Mouse (Mus musculus) subcutaneous adipose tissue, adult 2 months (tissue): ENCODE measurements around the gene Olfr800. TPM values are rescaled to one million over a fixed set of nuclear protein-coding genes. Genes with fewer than 3 reads are reported as not detected.

Experiments
- polyA plus RNA-seq: library from polyadenylated mRNA; depleted of rRNA; stranded (reverse); fragments of >200 nt; gene quantifications from 2 replicates; pipeline ENCODE4 v1.2.3, GENCODE M21; 2012; ENCODE audit warnings: low replicate concordance; rRNA removed

Olfr800 gene
- polyA plus RNA-seq = not detected in 2 replicates

DNA sequence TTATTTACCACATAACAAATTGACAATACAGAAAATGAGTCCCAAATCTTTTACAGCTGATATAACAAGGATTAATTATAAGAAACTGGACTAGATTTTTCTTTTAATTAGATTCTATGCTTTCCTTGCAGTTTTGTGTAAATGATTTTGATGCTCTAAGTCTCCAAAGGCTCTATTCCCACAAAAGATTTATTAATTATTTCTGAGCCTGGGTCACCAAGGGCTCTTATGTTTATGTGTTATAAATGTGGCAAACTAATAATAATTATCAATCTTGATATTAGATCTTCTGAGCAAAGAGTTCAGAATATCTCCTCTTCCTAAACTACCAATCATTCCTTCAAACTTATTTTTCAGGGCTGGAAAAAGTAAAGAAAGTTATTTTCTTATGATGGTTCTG, at the start of gene Olfr800:
Gene Olfr800, plus strand, starts transcription at position 301 of the 400 bp plus-strand sequence.

DNA sequence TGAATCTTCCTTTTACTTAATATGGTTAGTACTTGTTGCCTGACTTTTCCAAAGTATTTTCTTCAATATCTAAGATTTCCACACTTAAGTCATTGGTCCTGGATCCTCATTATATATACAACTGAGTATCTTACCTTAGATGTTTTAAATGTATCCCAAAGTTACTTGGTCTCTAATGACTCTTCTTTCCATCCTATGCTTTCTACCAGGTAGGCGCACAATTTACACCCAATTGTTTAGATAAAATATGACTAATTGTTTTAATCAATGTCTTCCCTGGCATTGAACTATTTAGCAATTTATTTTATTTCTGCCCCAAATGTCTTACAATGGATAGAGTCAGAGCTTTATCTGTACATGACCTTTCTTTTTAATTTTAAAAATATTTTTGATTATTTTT, 45.0 kb upstream of the Olfr800 start, which contains the start of gene Olfr796:
Gene Olfr796, minus strand, starts transcription at position 101 of the 400 bp plus-strand sequence.

DNA sequence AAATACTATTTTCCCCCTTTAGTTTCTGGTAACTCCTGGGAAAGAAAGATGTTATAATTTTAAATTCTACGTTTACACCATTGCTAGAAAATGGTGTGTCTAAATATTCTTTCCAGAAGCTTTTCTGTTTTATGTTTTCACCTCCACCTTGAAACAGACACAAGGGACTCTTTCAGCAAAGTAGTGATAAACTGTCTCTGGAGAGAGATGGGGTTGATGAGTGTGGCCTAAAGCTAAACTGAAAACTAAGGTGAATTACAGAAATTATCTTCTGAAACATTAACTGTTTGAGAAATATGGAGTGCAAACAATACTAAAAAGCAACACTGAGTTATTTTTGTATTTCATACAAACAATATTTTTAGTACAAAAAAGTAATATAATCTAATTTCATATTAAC, 29.7 kb upstream of the Olfr800 start, which contains the start of gene Olfr798:
Gene Olfr798, minus strand, starts transcription at position 101 of the 400 bp plus-strand sequence.

DNA sequence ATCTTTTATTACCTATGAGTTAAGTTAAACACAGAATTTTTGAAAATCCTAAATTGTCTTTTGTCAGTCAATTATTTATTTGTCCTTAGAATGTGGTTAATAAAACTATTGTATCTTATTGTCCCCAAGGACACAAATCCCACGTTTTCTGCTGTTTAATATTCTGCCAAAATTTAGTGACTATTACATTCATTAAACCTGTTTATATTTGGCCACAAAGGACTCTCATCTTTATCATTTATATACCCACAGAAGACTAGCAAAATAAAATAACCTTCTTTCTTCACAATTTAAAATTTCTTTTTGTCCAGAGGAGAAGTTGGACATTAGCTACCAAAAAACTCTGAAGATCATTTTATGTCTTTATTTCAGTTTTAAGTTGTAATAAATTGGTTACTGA, 20.3 kb upstream of the Olfr800 start, which contains the start of gene Olfr799:
Gene Olfr799, plus strand, starts transcription at position 301 of the 400 bp plus-strand sequence.

DNA sequence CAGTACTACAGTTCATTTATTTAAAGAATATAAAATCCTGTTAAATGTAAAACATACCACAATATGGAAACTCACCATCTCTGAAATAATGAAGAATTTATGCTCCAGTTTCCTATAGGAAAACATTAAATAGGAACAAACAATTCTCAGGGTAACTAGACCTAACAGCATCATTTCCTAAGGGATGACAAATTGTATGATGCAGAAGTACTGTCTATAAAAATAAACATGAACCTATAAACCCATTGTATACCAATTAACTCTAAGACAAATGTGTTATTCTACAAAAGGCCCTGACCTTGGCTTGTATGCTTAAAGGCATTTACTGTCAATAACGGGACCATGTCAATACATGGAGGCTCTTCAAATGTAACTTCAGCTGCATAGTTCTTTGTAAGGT, 16.3 kb downstream of the Olfr800 start, which contains the start of gene Olfr801:
Gene Olfr801, minus strand, starts transcription at position 101 of the 400 bp plus-strand sequence.

DNA sequence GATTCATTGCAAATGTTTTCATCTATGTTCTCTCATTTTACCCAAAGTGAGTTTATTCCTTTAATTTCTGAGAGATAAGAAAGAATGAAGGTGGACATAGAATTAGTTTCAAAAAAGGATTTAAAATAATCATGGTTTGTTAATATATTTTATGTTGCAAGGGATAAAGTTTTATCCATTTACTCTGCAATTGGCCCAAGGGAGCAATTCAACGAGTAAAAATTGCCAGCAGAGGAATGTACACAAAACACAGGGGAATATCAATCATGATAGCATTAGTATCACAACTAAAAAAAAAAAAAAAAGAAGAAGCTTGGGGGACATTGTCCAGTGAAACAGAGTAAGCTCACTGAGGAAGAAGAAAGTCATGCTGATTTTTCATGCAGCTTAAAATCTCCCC, 30.6 kb downstream of the Olfr800 start, which contains the start of gene Olfr802:
Gene Olfr802, minus strand, starts transcription at position 101 of the 400 bp plus-strand sequence.

DNA sequence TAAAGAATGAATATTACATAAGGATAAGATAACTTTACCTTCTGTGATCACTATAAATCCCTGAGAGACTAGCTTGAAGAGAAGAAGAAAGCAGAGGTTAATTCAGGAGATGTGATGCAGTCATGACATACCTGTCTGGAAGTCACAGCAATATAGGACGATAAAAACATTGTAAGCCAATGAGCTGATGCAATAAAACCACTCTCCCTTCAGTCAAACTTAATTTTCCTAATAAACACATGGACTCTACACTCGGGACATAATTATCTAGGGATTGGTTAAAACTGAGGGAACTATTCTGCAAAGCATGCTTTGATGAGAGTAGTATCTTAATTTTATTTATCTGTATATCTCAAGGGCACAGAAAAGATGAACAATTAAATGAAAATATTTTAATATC, 36.7 kb downstream of the Olfr800 start, which contains the start of gene Olfr803:
Gene Olfr803, minus strand, starts transcription at position 101 of the 400 bp plus-strand sequence.

DNA sequence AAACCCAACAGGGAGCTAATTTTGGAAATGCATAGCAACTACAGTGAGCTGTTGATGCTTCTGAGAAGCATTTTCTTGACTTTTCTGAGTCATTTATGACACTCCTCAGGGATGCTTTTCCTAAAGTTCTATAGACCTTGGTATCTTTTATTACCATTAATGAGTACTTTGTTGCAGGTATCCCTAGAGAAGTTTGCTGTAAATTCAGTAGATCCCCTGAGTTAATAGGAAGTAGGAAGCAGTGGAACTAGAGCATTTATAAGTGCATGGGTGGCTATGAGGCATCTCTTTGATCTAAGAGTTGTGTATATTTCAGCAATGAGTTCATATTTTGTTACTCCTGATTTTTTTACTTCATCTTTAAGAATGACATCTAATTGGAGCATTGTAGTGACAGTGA, 45.4 kb downstream of the Olfr800 start, which contains the start of gene Olfr804:
Gene Olfr804, plus strand, starts transcription at position 301 of the 400 bp plus-strand sequence.

Other genes with a start within 250 kb of the Olfr800 start
- gene Olfr786, start 230.4 kb upstream of the Olfr800 start, polyA plus RNA-seq = not detected in 2 replicates
- gene Olfr787, start 195.8 kb upstream of the Olfr800 start, polyA plus RNA-seq = not detected in 2 replicates
- not detected in 2 replicates for gene Olfr788, start 186.7 kb upstream of the Olfr800 start, polyA plus RNA-seq
- gene Olfr789, start 172.9 kb upstream of the Olfr800 start, polyA plus RNA-seq = not detected in 2 replicates
- gene Olfr790, start 159.2 kb upstream of the Olfr800 start, polyA plus RNA-seq = not detected in 2 replicates
- not detected in 2 replicates for gene Olfr791, start 135.9 kb upstream of the Olfr800 start, polyA plus RNA-seq
- gene Olfr792, start 118.5 kb upstream of the Olfr800 start, polyA plus RNA-seq = not detected in 2 replicates
- gene Olfr794, start 90.0 kb upstream of the Olfr800 start, polyA plus RNA-seq = not detected in 2 replicates
- gene Olfr796, start 45.1 kb upstream of the Olfr800 start, polyA plus RNA-seq = not detected in 2 replicates
- not detected in 2 replicates for gene Olfr798, start 29.8 kb upstream of the Olfr800 start, polyA plus RNA-seq
- not detected in 2 replicates for gene Olfr799, start 20.2 kb upstream of the Olfr800 start, polyA plus RNA-seq
- not detected in 2 replicates for gene Olfr801, start 16.2 kb downstream of the Olfr800 start, polyA plus RNA-seq
- not detected in 2 replicates for gene Olfr802, start 30.5 kb downstream of the Olfr800 start, polyA plus RNA-seq
- not detected in 2 replicates for gene Olfr803, start 36.6 kb downstream of the Olfr800 start, polyA plus RNA-seq
- gene Olfr804, start 45.5 kb downstream of the Olfr800 start, polyA plus RNA-seq = not detected in 2 replicates
- gene Olfr805, start 71.7 kb downstream of the Olfr800 start, polyA plus RNA-seq = not detected in 2 replicates
- not detected in 2 replicates for gene Olfr806, start 84.2 kb downstream of the Olfr800 start, polyA plus RNA-seq
- gene Olfr807, start 100.1 kb downstream of the Olfr800 start, polyA plus RNA-seq = not detected in 2 replicates
- gene Olfr808, start 107.8 kb downstream of the Olfr800 start, polyA plus RNA-seq = not detected in 2 replicates
- not detected in 2 replicates for gene Olfr809, start 116.9 kb downstream of the Olfr800 start, polyA plus RNA-seq
- gene Olfr810, start 137.2 kb downstream of the Olfr800 start, polyA plus RNA-seq = not detected in 2 replicates
- not detected in 2 replicates for gene Olfr811, start 146.7 kb downstream of the Olfr800 start, polyA plus RNA-seq
- not detected in 2 replicates for gene Olfr812, start 188.4 kb downstream of the Olfr800 start, polyA plus RNA-seq
- not detected in 2 replicates for gene Olfr813, start 197.7 kb downstream of the Olfr800 start, polyA plus RNA-seq
- gene Olfr814, start 222.2 kb downstream of the Olfr800 start, polyA plus RNA-seq = not detected in 2 replicates
- gene Olfr815, start 248.2 kb downstream of the Olfr800 start, polyA plus RNA-seq = not detected in 2 replicates